Mouse (Mus musculus) spleen, adult 2 months (tissue): ENCODE measurements at regions not wholly inside any gene's neighbourhood (a gene's known extent, or its start where the extent isn't known, plus 50 kb on each side); places are given as distances from the start of the nearest gene placed in this dataset.
A peak's percentile ranks its signal among the peaks of the same experiment; 100 is the strongest.

Experiments used
- CTCF ChIP-seq: fragments of 200-500 bp; IDR thresholded peaks from 2 replicates; pipeline ENCODE4 v1.5.1; 2011; ENCODE audit warnings: mild to moderate bottlenecking, inconsistent platforms; ENCODE audit not compliant: insufficient read depth, insufficient read length, insufficient replicate concordance; ENCODE audit errors: extremely low read depth
- POLR2A ChIP-seq: fragments of 200-500 bp; IDR thresholded peaks from 2 replicates; pipeline ENCODE4 v1.6.1; 2011; ENCODE audit warnings: low read depth, low read length, inconsistent platforms

DNA sequence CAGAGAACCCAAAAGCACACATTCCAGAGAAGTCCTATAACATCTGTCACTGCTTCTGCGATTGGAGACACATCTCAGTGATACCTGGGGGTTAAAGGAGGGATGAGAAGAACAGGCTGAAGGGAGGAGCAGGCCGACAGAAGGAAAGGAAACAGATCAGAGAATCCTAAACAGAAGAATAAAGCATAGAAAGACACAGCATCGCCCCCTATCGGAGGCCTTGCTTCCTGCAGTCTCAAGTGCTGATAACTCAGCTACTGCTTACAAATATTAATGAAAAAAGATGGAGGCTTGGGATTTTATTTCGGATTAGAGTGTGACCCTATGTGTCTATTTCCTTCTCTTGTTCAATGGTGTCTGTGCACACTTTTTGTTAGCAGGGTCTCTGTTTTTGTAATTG, 255.6 kb upstream of the Gm5148 start:
- TF ChIP-seq POLR2A (no peak), CTCF (peak; percentile 13; the same call in 1 of the 2 replicates)
